8 mouse cellular contexts compared by ENCODE assay signal in genomic region chrX:140277327-140277947, GRCm38 (mm10).
DNase-seq lines count a peak whose midpoint lies in the region; ATAC-seq and TF ChIP-seq lines count a peak whose summit lies in the region.

No protein-coding gene starts in this region.

- TF ChIP-seq CTCF in Patski (IDR thresholded peaks at IDR 0.05) = no peak
- no peak for TF ChIP-seq CTCF in intestine, postnatal 0 days (IDR thresholded peaks at IDR 0.05; ENCODE audit: low read depth)

- peak overlapping the region; percentile 93 for H3K4me2 ChIP-seq in heart, embryonic 15.5 days
- H3K4me2 ChIP-seq in embryonic facial prominence, embryonic 12.5 days (replicated peaks) = peak overlapping the region; percentile 70
- H3K4me2 ChIP-seq in intestine, postnatal 0 days (replicated peaks; ENCODE audit: low read depth) = peak overlapping the region; percentile 68
- peak overlapping the region; percentile 55 for H3K4me2 ChIP-seq in midbrain, embryonic 16.5 days (ENCODE audit: low read length)

- ATAC-seq in heart, embryonic 15.5 days (replicated peaks; ENCODE audit: insufficient number of reproducible peaks, insufficient read depth, low FRiP score, low read depth) = no peak
- peak; percentile 44 for ATAC-seq in Patski
- ATAC-seq in embryonic facial prominence, embryonic 12.5 days (ENCODE audit: insufficient number of reproducible peaks, insufficient read depth, low FRiP score, low TSS enrichment) = peak; percentile 28; the same call in 1 of the 2 replicates
- ATAC-seq in intestine, postnatal 0 days = no peak
- peak; percentile 69 for ATAC-seq in midbrain, embryonic 16.5 days

- peaks cover 70% of the 10 kb centered on the region for H3K27me3 ChIP-seq in heart, embryonic 15.5 days
- peaks cover 29% of the 10 kb centered on the region for H3K27me3 ChIP-seq in Patski
- peaks cover 69% of the 10 kb centered on the region for H3K27me3 ChIP-seq in embryonic facial prominence, embryonic 12.5 days
- peaks cover 29% of the 10 kb centered on the region for H3K27me3 ChIP-seq in intestine, postnatal 0 days (replicated peaks; ENCODE audit: control insufficient read depth, insufficient read depth, low read length)
- H3K27me3 ChIP-seq in midbrain, embryonic 16.5 days (ENCODE audit: control insufficient read depth, insufficient read depth, low read depth, low read length) = peaks cover 20% of the 10 kb centered on the region

- H3K9me3 ChIP-seq in heart, embryonic 15.5 days (replicated peaks) = no peaks in the 10 kb centered on the region
- H3K9me3 ChIP-seq in embryonic facial prominence, embryonic 12.5 days = no peaks in the 10 kb centered on the region
- H3K9me3 ChIP-seq in intestine, postnatal 0 days (ENCODE audit: control insufficient read depth) = no peaks in the 10 kb centered on the region
- no peaks in the 10 kb centered on the region for H3K9me3 ChIP-seq in midbrain, embryonic 16.5 days (replicated peaks; ENCODE audit: control insufficient read depth, low read length, poor library complexity, severe bottlenecking)

- POLR2A ChIA-PET in Patski (lab: Charles Lee) = no interaction called here

- no peaks in the 10 kb centered on the region for H3K4me1 ChIP-seq in heart, embryonic 15.5 days (replicated peaks)
- no peaks in the 10 kb centered on the region for H3K4me1 ChIP-seq in embryonic facial prominence, embryonic 12.5 days
- no peaks in the 10 kb centered on the region for H3K4me1 ChIP-seq in intestine, postnatal 0 days (replicated peaks; ENCODE audit: control insufficient read depth, insufficient read depth, low read length)
- H3K4me1 ChIP-seq in midbrain, embryonic 16.5 days (ENCODE audit: control insufficient read depth, insufficient read depth, low read length) = no peaks in the 10 kb centered on the region

- CTCF ChIA-PET in Patski (lab: Charles Lee) = no interaction called here

- in situ Hi-C loops in Patski (cut with MboI; ENCODE audit: low pct_unique_long_range_greater_than_20kb) = no loop called here

- no peak for DNase-seq in heart, adult 11 months
- no peak for DNase-seq in Patski (ENCODE audit: low read depth, low spot score)
- no peak for DNase-seq in urinary bladder, postnatal 36 days (ENCODE audit: low spot score in 2 of 2)
- no peak for DNase-seq in frontal cortex, postnatal 25 days (ENCODE audit: low spot score in 2 of 2)

- peak overlapping the region; percentile 42 for H3K9ac ChIP-seq in heart, embryonic 15.5 days
- peak overlapping the region; percentile 56 for H3K9ac ChIP-seq in embryonic facial prominence, embryonic 12.5 days
- H3K9ac ChIP-seq in intestine, postnatal 0 days (ENCODE audit: low read depth, low read length) = no peak overlapping the region
- H3K9ac ChIP-seq in midbrain, embryonic 16.5 days (ENCODE audit: low read depth, low read length) = peak overlapping the region; percentile 75

- WGBS in heart, embryonic 15.5 days = 13% methylated on average over 48 of the region's 54 CpGs
- WGBS in embryonic facial prominence, embryonic 12.5 days = 13% methylated on average over 33 of the region's 54 CpGs
- 23% methylated on average over 46 of the region's 54 CpGs for WGBS in intestine, postnatal 0 days
- WGBS in midbrain, embryonic 16.5 days = 17% methylated on average over 28 of the region's 54 CpGs

- H3K4me3 ChIP-seq in heart, embryonic 15.5 days = peak overlapping the region; percentile 58
- peak overlapping the region; percentile 50 for H3K4me3 ChIP-seq in embryonic facial prominence, embryonic 12.5 days
- peak overlapping the region; percentile 41 for H3K4me3 ChIP-seq in intestine, postnatal 0 days (ENCODE audit: low read depth, low read length)
- H3K4me3 ChIP-seq in midbrain, embryonic 16.5 days (ENCODE audit: low read depth, low read length) = peak overlapping the region; percentile 60

- no peak overlapping the region for H3K27ac ChIP-seq in heart, embryonic 15.5 days
- H3K27ac ChIP-seq in embryonic facial prominence, embryonic 12.5 days = no peak overlapping the region
- H3K27ac ChIP-seq in intestine, postnatal 0 days (ENCODE audit: low read depth, low read length) = no peak overlapping the region
- peak overlapping the region; percentile 79 for H3K27ac ChIP-seq in midbrain, embryonic 16.5 days (ENCODE audit: low read length)

- no peaks in the 10 kb centered on the region for H3K36me3 ChIP-seq in heart, embryonic 15.5 days
- no peaks in the 10 kb centered on the region for H3K36me3 ChIP-seq in embryonic facial prominence, embryonic 12.5 days
- no peaks in the 10 kb centered on the region for H3K36me3 ChIP-seq in intestine, postnatal 0 days (ENCODE audit: control insufficient read depth, insufficient read depth)
- H3K36me3 ChIP-seq in midbrain, embryonic 16.5 days (ENCODE audit: control insufficient read depth, insufficient read depth, low read length) = no peaks in the 10 kb centered on the region

Comparison
In these comparisons a context has a peak if more than half of its experiments do, and no peak if none do; other contexts are left out.
1. ATAC-seq: peak in Patski (single experiment), embryonic facial prominence, embryonic 12.5 days (single experiment) and midbrain, embryonic 16.5 days (single experiment); none in heart, embryonic 15.5 days (single experiment) and intestine, postnatal 0 days (single experiment).
2. Peak in every context shown above with its lines, with median percentiles within 50 percentile points of each other: H3K4me2 ChIP-seq and H3K4me3 ChIP-seq.